Mouse (Mus musculus) heart, embryonic 13.5 days (tissue): ENCODE results near the gene Pcdh15. TPM values are rescaled to one million over a fixed set of nuclear protein-coding genes. Genes with fewer than 3 reads are reported as not detected.

Experiments used
- ATAC-seq: fragments of 200-750 bp; cut with Nextera tagmentation; 2 replicates; pipeline ENCODE4 v1.8.0; 2017; ENCODE audit warnings: moderate TSS enrichment; ENCODE audit not compliant: insufficient number of reproducible peaks, low FRiP score, low TSS enrichment; ENCODE audit errors: extremely low read depth
- H3K27ac ChIP-seq: fragments of 300-500 bp; sonication (generic); replicated peaks from 2 replicates; pipeline ENCODE4 v1.5.1; 2015; ENCODE audit warnings: moderate library complexity, mild to moderate bottlenecking, inconsistent platforms
- H3K27me3 ChIP-seq: fragments of 300-500 bp; sonication (generic); replicated peaks from 2 replicates; pipeline ENCODE4 v1.6.1; 2015; ENCODE audit warnings: mild to moderate bottlenecking, inconsistent platforms
- H3K36me3 ChIP-seq: fragments of 300-500 bp; sonication (generic); 2 replicates; pipeline ENCODE4 v1.6.1; 2015; ENCODE audit warnings: mild to moderate bottlenecking, inconsistent platforms
- H3K4me1 ChIP-seq: fragments of 300-500 bp; sonication (generic); 2 replicates; pipeline ENCODE4 v1.6.1; 2015; ENCODE audit warnings: inconsistent platforms
- H3K4me2 ChIP-seq: fragments of 300-500 bp; sonication (generic); 2 replicates; pipeline ENCODE4 v1.6.1; 2015; ENCODE audit warnings: inconsistent platforms, mild to moderate bottlenecking, moderate library complexity
- H3K4me3 ChIP-seq: fragments of 300-500 bp; sonication (generic); 2 replicates; pipeline ENCODE4 v1.5.1; 2015; ENCODE audit warnings: moderate library complexity, mild to moderate bottlenecking, inconsistent platforms
- H3K9ac ChIP-seq: fragments of 300-500 bp; sonication (generic); 2 replicates; pipeline ENCODE4 v1.6.1; 2015; ENCODE audit warnings: inconsistent platforms, mild to moderate bottlenecking, moderate library complexity
- H3K9me3 ChIP-seq: fragments of 300-500 bp; sonication (generic); 2 replicates; pipeline ENCODE4 v1.6.1; 2016; ENCODE audit warnings: inconsistent platforms
- WGBS: fragments of 180-500 bp; shearing (Covaris S2); methylation state at CpG from one replicate; pipeline ENCODE4 v1.1.7; 2015; ENCODE audit warnings: mixed read lengths; 5-methylcytosine and 5-hydroxymethylcytosine counted together
- polyA plus RNA-seq: library from polyadenylated mRNA; unstranded; fragments of >200 nt; fragmentation: Nextera tagmentation; extraction: Ambion mirVana; gene quantifications from 2 replicates; pipeline ENCODE4 v1.2.1, GENCODE M21; 2015

The Pcdh15 gene
- polyA plus RNA-seq, 1 experiment from 2014 or later: 0.59 TPM

GRCm38 (mm10) chr10:73953362-73953761, 854.2 kb downstream of the Pcdh15 start:
- no peak for ATAC-seq
- Histone ChIP-seq H3K9me3 (no peaks in the 10 kb centered on the region), H3K4me2 (no peak overlapping the region), H3K36me3 (no peaks in the 10 kb centered on the region), H3K27ac (no peak overlapping the region), H3K4me1 (no peaks in the 10 kb centered on the region), H3K4me3 (no peak overlapping the region), H3K9ac (no peak overlapping the region), H3K27me3 (no peaks in the 10 kb centered on the region)
- 68% methylated on average over 4 of the region's 4 CpGs for WGBS

GRCm38 (mm10) chr10:73984057-73984456, 884.9 kb downstream of the Pcdh15 start:
- no peaks in the 10 kb centered on the region for H3K9me3 ChIP-seq
- H3K9ac ChIP-seq: no peak overlapping the region
- no peaks in the 10 kb centered on the region for H3K4me1 ChIP-seq
- no peak overlapping the region for H3K4me2 ChIP-seq
- no peak overlapping the region for H3K4me3 ChIP-seq
- no peaks in the 10 kb centered on the region for H3K27me3 ChIP-seq
- WGBS: 63% methylated on average over 5 of the region's 5 CpGs
- no peak overlapping the region for H3K27ac ChIP-seq
- no peaks in the 10 kb centered on the region for H3K36me3 ChIP-seq
- no peak for ATAC-seq

- Histone ChIP-seq H3K9ac (no peak overlapping the region), H3K36me3 (no peaks in the 10 kb centered on the region), H3K9me3 (no peaks in the 10 kb centered on the region), H3K4me2 (no peak overlapping the region), H3K27ac (no peak overlapping the region), H3K27me3 (no peaks in the 10 kb centered on the region), H3K4me3 (no peak overlapping the region), H3K4me1 (no peaks in the 10 kb centered on the region)
- 53% methylated on average over 1 of the region's 1 CpGs for WGBS
- no peak for ATAC-seq
These were observed 909.7 kb downstream of the Pcdh15 start for GRCm38 (mm10) chr10:74008836-74009235.

- Histone ChIP-seq H3K4me3 (no peak overlapping the region), H3K9me3 (no peaks in the 10 kb centered on the region), H3K9ac (no peak overlapping the region), H3K27me3 (no peaks in the 10 kb centered on the region), H3K36me3 (no peaks in the 10 kb centered on the region), H3K27ac (no peak overlapping the region), H3K4me2 (no peak overlapping the region), H3K4me1 (no peaks in the 10 kb centered on the region)
- 84% methylated on average over 1 of the region's 1 CpGs for WGBS
- no peak for ATAC-seq
These were observed 923.9 kb downstream of the Pcdh15 start for GRCm38 (mm10) chr10:74023091-74023490.

- H3K9ac ChIP-seq: no peak overlapping the region
- no peak for ATAC-seq
- H3K9me3 ChIP-seq: no peaks in the 10 kb centered on the region
- WGBS: 54% methylated on average over 9 of the region's 9 CpGs
- no peaks in the 10 kb centered on the region for H3K27me3 ChIP-seq
- no peaks in the 10 kb centered on the region for H3K36me3 ChIP-seq
- no peak overlapping the region for H3K27ac ChIP-seq
- 0 out of 2 replicates have a peak overlapping the region, but pooled peaks have one; percentile 20 for H3K4me2 ChIP-seq
- no peaks in the 10 kb centered on the region for H3K4me1 ChIP-seq
- no peak overlapping the region for H3K4me3 ChIP-seq
These were observed 953.9 kb downstream of the Pcdh15 start for GRCm38 (mm10) chr10:74053059-74053458.

GRCm38 (mm10) chr10:74086653-74087052, 987.5 kb downstream of the Pcdh15 start:
- Histone ChIP-seq H3K4me1 (no peaks in the 10 kb centered on the region), H3K36me3 (no peaks in the 10 kb centered on the region), H3K27me3 (no peaks in the 10 kb centered on the region), H3K4me3 (no peak overlapping the region), H3K9me3 (no peaks in the 10 kb centered on the region), H3K27ac (no peak overlapping the region), H3K9ac (no peak overlapping the region), H3K4me2 (no peak overlapping the region)
- 77% methylated on average over 4 of the region's 4 CpGs for WGBS
- ATAC-seq: no peak

- Histone ChIP-seq H3K27me3 (no peaks in the 10 kb centered on the region), H3K9me3 (no peaks in the 10 kb centered on the region), H3K4me2 (no peak overlapping the region), H3K9ac (no peak overlapping the region), H3K36me3 (no peaks in the 10 kb centered on the region), H3K4me1 (no peaks in the 10 kb centered on the region), H3K27ac (no peak overlapping the region), H3K4me3 (no peak overlapping the region)
- ATAC-seq: no peak
- WGBS: 85% methylated on average over 1 of the region's 1 CpGs
These were observed 999.2 kb downstream of the Pcdh15 start for GRCm38 (mm10) chr10:74098296-74098695.

GRCm38 (mm10) chr10:74114107-74114506, 1015.0 kb downstream of the Pcdh15 start:
- no peaks in the 10 kb centered on the region for H3K9me3 ChIP-seq
- no peak for ATAC-seq
- 69% methylated on average over 1 of the region's 1 CpGs for WGBS
- no peaks in the 10 kb centered on the region for H3K36me3 ChIP-seq
- no peak overlapping the region for H3K4me3 ChIP-seq
- no peak overlapping the region for H3K9ac ChIP-seq
- H3K4me1 ChIP-seq: no peaks in the 10 kb centered on the region
- H3K4me2 ChIP-seq: no peak overlapping the region
- no peaks in the 10 kb centered on the region for H3K27me3 ChIP-seq
- no peak overlapping the region for H3K27ac ChIP-seq

- ATAC-seq: no peak
- no peaks in the 10 kb centered on the region for H3K4me1 ChIP-seq
- no peak overlapping the region for H3K4me2 ChIP-seq
- no peaks in the 10 kb centered on the region for H3K27me3 ChIP-seq
- H3K36me3 ChIP-seq: no peaks in the 10 kb centered on the region
- no peak overlapping the region for H3K4me3 ChIP-seq
- no peak overlapping the region for H3K27ac ChIP-seq
- H3K9ac ChIP-seq: no peak overlapping the region
- H3K9me3 ChIP-seq: no peaks in the 10 kb centered on the region
- 29% methylated on average over 1 of the region's 1 CpGs for WGBS
These were observed 1017.7 kb downstream of the Pcdh15 start for GRCm38 (mm10) chr10:74116817-74117216.

GRCm38 (mm10) chr10:74123421-74123820, 1024.3 kb downstream of the Pcdh15 start:
- no peak overlapping the region for H3K4me3 ChIP-seq
- no peaks in the 10 kb centered on the region for H3K27me3 ChIP-seq
- no peak overlapping the region for H3K9ac ChIP-seq
- no peak overlapping the region for H3K27ac ChIP-seq
- H3K9me3 ChIP-seq: no peaks in the 10 kb centered on the region
- ATAC-seq: no peak
- H3K36me3 ChIP-seq: no peaks in the 10 kb centered on the region
- WGBS: 74% methylated on average over 4 of the region's 4 CpGs
- H3K4me1 ChIP-seq: no peaks in the 10 kb centered on the region
- H3K4me2 ChIP-seq: no peak overlapping the region

GRCm38 (mm10) chr10:74129192-74129591, 1030.0 kb downstream of the Pcdh15 start:
- Histone ChIP-seq H3K36me3 (no peaks in the 10 kb centered on the region), H3K27ac (no peak overlapping the region), H3K4me1 (0 out of 2 replicates have a peak, but pooled peaks cover 3% of the 10 kb centered on the region), H3K9ac (no peak overlapping the region), H3K4me2 (no peak overlapping the region), H3K9me3 (no peaks in the 10 kb centered on the region), H3K4me3 (no peak overlapping the region), H3K27me3 (no peaks in the 10 kb centered on the region)
- ATAC-seq: no peak
- WGBS: 76% methylated on average over 3 of the region's 3 CpGs

GRCm38 (mm10) chr10:74129665-74130064, 1030.5 kb downstream of the Pcdh15 start:
- no peak overlapping the region for H3K27ac ChIP-seq
- ATAC-seq: no peak
- H3K4me2 ChIP-seq: no peak overlapping the region

More at GRCm38 (mm10) chr10:74129665-74130064, 1030.5 kb downstream of the Pcdh15 start:
- no peak overlapping the region for H3K9ac ChIP-seq
- no peaks in the 10 kb centered on the region for H3K36me3 ChIP-seq
- no peaks in the 10 kb centered on the region for H3K27me3 ChIP-seq
- 0 out of 2 replicates have a peak, but pooled peaks cover 3% of the 10 kb centered on the region for H3K4me1 ChIP-seq
- no peak overlapping the region for H3K4me3 ChIP-seq
- no peaks in the 10 kb centered on the region for H3K9me3 ChIP-seq
